Mouse (Mus musculus) thymus, postnatal 10 days (tissue): ENCODE data around the gene Rhebl1.
A peak's percentile ranks its signal among the peaks of the same experiment; 100 is the strongest.

ENCODE experiments used
- DNase-seq, 2 experiments: peaks; one replicate each; pipeline ENCODE4 v3.0.0; 2021; ENCODE audit warnings: low spot score in 2 of 2

Rhebl1 gene

GRCm38 (mm10) chr15:98871916-98872888 is 22.1 kb downstream of the Rhebl1 start:
- peak; percentile 89 to 90 for DNase-seq

GRCm38 (mm10) chr15:98871070-98871915 is 23.0 kb downstream of the Rhebl1 start, which contains the start of gene Kmt2d:
Kmt2d (minus strand) TSS chr15:98871204.
- DNase-seq = peak; percentile 38 to 48

- peak in 1 of 2 experiments; percentile 34 for DNase-seq
Measured at GRCm38 (mm10) chr15:98870179-98871069, 23.9 kb downstream of the Rhebl1 start.

GRCm38 (mm10) chr15:98869342-98870178 is 24.8 kb downstream of the Rhebl1 start:
- DNase-seq = no peak

- no peak for DNase-seq
Measured at GRCm38 (mm10) chr15:98868346-98869063, 25.8 kb downstream of the Rhebl1 start.

GRCm38 (mm10) chr15:98867321-98867720 is 27.0 kb downstream of the Rhebl1 start:
- DNase-seq = peak; percentile 45 to 56

GRCm38 (mm10) chr15:98866501-98866900 is 27.8 kb downstream of the Rhebl1 start:
- no peak for DNase-seq

- no peak for DNase-seq
Measured at GRCm38 (mm10) chr15:98865771-98866170, 28.6 kb downstream of the Rhebl1 start.

- DNase-seq = no peak
Measured at GRCm38 (mm10) chr15:98864951-98865350, 29.4 kb downstream of the Rhebl1 start.

- DNase-seq = no peak
Measured at GRCm38 (mm10) chr15:98863451-98863958, 30.8 kb downstream of the Rhebl1 start.

GRCm38 (mm10) chr15:98861701-98862410 is 32.5 kb downstream of the Rhebl1 start:
- DNase-seq = no peak

GRCm38 (mm10) chr15:98860921-98861320 is 33.4 kb downstream of the Rhebl1 start:
- no peak for DNase-seq

- no peak for DNase-seq
Measured at GRCm38 (mm10) chr15:98859319-98860043, 34.9 kb downstream of the Rhebl1 start.

- DNase-seq = no peak
Measured at GRCm38 (mm10) chr15:98854214-98854613, 40.1 kb downstream of the Rhebl1 start.

- no peak for DNase-seq
Measured at GRCm38 (mm10) chr15:98853161-98853937, 41.0 kb downstream of the Rhebl1 start.

- DNase-seq = no peak
Measured at GRCm38 (mm10) chr15:98852733-98853132, 41.6 kb downstream of the Rhebl1 start.

- no peak for DNase-seq
Measured at GRCm38 (mm10) chr15:98852071-98852470, 42.3 kb downstream of the Rhebl1 start.
